Mouse (Mus musculus) embryonic facial prominence, embryonic 15.5 days (tissue): ENCODE data around the gene Cst7. TPM values are rescaled to one million over a fixed set of nuclear protein-coding genes. Genes with fewer than 3 reads are reported as not detected.

Experiments used
- ATAC-seq: fragments of 200-750 bp; cut with Nextera tagmentation; 2 replicates; pipeline ENCODE4 v1.8.0; 2017; ENCODE audit warnings: low read depth, moderate TSS enrichment; ENCODE audit not compliant: insufficient number of reproducible peaks, low FRiP score, low TSS enrichment
- H3K27ac ChIP-seq: fragments of 300-500 bp; sonication (generic); replicated peaks from 2 replicates; pipeline ENCODE4 v1.5.1; 2015; ENCODE audit warnings: mild to moderate bottlenecking, inconsistent platforms
- H3K27me3 ChIP-seq: fragments of 300-500 bp; sonication (generic); 2 replicates; pipeline ENCODE4 v1.6.1; 2015; ENCODE audit warnings: inconsistent platforms
- H3K36me3 ChIP-seq: fragments of 300-500 bp; sonication (generic); 2 replicates; pipeline ENCODE4 v1.6.1; 2015; ENCODE audit warnings: mild to moderate bottlenecking, inconsistent platforms
- H3K4me1 ChIP-seq: fragments of 300-500 bp; sonication (generic); 2 replicates; pipeline ENCODE4 v1.6.1; 2015; ENCODE audit warnings: inconsistent platforms
- H3K4me2 ChIP-seq: fragments of 300-500 bp; sonication (generic); replicated peaks from 2 replicates; pipeline ENCODE4 v1.6.1; 2015; ENCODE audit warnings: mild to moderate bottlenecking, inconsistent platforms
- H3K4me3 ChIP-seq: fragments of 300-500 bp; sonication (generic); replicated peaks from 2 replicates; pipeline ENCODE4 v1.5.1; 2015; ENCODE audit warnings: mild to moderate bottlenecking, inconsistent platforms
- H3K9ac ChIP-seq: fragments of 300-500 bp; sonication (generic); 2 replicates; pipeline ENCODE4 v1.6.1; 2015; ENCODE audit warnings: inconsistent platforms
- H3K9me3 ChIP-seq: fragments of 300-500 bp; sonication (generic); replicated peaks from 2 replicates; pipeline ENCODE4 v1.6.1; 2016; ENCODE audit warnings: inconsistent platforms
- WGBS: fragments of 180-500 bp; shearing (Covaris S2); methylation state at CpG from one replicate; pipeline ENCODE4 v1.1.7; 2015; 5-methylcytosine and 5-hydroxymethylcytosine counted together
- polyA plus RNA-seq: library from polyadenylated mRNA; unstranded; fragments of >200 nt; fragmentation: Nextera tagmentation; extraction: Ambion mirVana; gene quantifications from 2 replicates; pipeline ENCODE4 v1.2.1, GENCODE M21; 2015

Cst7 gene
- polyA plus RNA-seq, 1 experiment from 2014 or later, result 2.1 TPM

DNA sequence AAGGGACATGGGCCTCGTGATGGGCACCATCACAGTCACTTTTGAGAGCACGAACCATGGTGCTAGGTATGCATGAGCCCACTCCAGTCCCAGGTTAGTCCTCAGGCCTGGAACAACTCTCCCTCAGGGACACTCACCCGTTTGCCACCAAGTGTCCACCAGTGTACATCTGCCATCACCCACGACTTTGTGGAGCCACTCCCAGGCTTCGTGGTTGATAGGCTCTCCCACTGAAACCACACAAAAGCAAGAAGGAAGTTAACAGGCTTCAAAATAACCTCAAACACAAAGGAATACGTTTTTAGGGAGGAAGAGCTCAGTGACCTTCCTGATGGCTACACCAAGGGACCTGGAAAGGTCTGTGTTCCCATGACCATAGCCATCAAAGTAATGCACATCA is 56.9 kb downstream of the Cst7 start:
- WGBS, result 61% methylated on average over 6 of the region's 6 CpGs
- Histone ChIP-seq H3K4me1 (no peaks in the 10 kb centered on the region), H3K4me2 (no peak overlapping the region), H3K36me3 (no peaks in the 10 kb centered on the region), H3K9ac (no peak overlapping the region), H3K27ac (no peak overlapping the region), H3K9me3 (no peaks in the 10 kb centered on the region), H3K4me3 (no peak overlapping the region), H3K27me3 (no peaks in the 10 kb centered on the region)
- no peak for ATAC-seq

Other genes with a start within 250 kb of the Cst7 start
- 2.2 and 2.9 TPM in 2 replicates for gene Gm10130, start 246.7 kb upstream of the Cst7 start, polyA plus RNA-seq
- gene 3300002I08Rik, start 207.7 kb upstream of the Cst7 start, polyA plus RNA-seq, result 7.0 and 7.3 TPM in 2 replicates
- 6.0 and 7.2 TPM in 2 replicates for gene Zfp442, start 118.9 kb upstream of the Cst7 start, polyA plus RNA-seq
- not detected in 2 replicates for gene Zfp345, start 85.3 kb upstream of the Cst7 start, polyA plus RNA-seq
- gene Apmap, start 38.2 kb downstream of the Cst7 start, polyA plus RNA-seq, result 37.1 and 37.4 TPM in 2 replicates
- 6.7 and 8.0 TPM in 2 replicates for gene Acss1, start 98.1 kb downstream of the Cst7 start, polyA plus RNA-seq
- gene Vsx1, start 118.9 kb downstream of the Cst7 start, polyA plus RNA-seq, result 0.05 TPM in 1 of 2 replicates, not detected in the other
- gene Entpd6, start 178.6 kb downstream of the Cst7 start, polyA plus RNA-seq, result 25.1 and 28.5 TPM in 2 replicates
- gene Pygb, start 216.3 kb downstream of the Cst7 start, polyA plus RNA-seq, result 85.8 and 88.5 TPM in 2 replicates